Mouse (Mus musculus): Measurements from ENCODE around the gene Tomm20l. TPM values are rescaled to one million over a fixed set of nuclear protein-coding genes. Genes with fewer than 3 reads are reported as not detected.

Tomm20l gene
- polyA plus RNA-seq, 1 experiment = not detected

GRCm38 (mm10) chr12:71113074-71113473 is 1.8 kb downstream of the Tomm20l start:
- H3K36me3 ChIP-seq (ENCODE audit: control insufficient read depth, insufficient read depth, low read length) = no peaks in the 10 kb centered on the region
- H3K27ac ChIP-seq (ENCODE audit: insufficient read depth, low read depth, low read length) = no peak overlapping the region
- whole genome bisulfite sequencing = 83% methylated on average over 10 of the region's 10 CpGs
- TF ChIP-seq POLR2A (IDR thresholded peaks at IDR 0.05; ENCODE audit: low read depth, low read length) (no peak), CTCF (IDR thresholded peaks at IDR 0.05; ENCODE audit: extremely low read depth, insufficient read length, insufficient replicate concordance, low read depth, low read length) (no peak)
- H3K27me3 ChIP-seq (ENCODE audit: control insufficient read depth, insufficient read depth, low read length) = no peaks in the 10 kb centered on the region
- no peak overlapping the region for H3K4me3 ChIP-seq (ENCODE audit: low read depth, low read length)
- H3K4me1 ChIP-seq (ENCODE audit: control insufficient read depth, insufficient read depth, insufficient read length, low read length) = peaks cover 5% of the 10 kb centered on the region

DNA sequence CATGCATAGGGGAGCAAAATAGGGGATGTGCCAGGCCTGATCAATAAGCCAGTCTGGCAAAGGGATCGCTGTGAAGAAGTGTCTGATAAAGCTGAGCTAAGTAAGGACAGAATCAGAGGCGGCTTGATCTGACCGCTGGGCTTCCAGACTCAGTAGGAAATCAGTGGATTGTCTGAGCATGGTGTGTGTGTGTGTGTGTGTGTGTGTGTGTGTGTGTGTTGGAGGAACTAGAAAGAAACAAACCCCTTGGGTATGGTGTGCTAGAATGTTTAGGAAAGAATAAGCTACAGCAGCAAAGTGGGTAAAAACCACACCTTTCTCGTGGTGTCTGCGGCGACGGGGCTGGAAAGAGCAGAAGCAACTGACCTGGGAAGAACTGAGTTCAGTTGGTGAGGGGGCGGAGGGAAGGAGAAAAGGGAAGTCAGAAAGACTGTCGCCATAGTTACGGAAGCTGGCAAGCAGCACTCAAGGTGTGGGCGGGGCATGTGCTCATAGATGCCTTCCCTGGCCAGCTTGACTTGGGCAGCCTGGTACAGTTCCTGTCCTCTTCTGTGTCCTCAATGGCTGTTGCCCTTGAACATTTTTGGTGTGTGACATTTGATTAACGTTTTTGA is 2.6 kb downstream of the Tomm20l start:
- H3K4me1 ChIP-seq (ENCODE audit: control insufficient read depth, insufficient read depth, insufficient read length, low read length) = peaks cover 5% of the 10 kb centered on the region
- no peaks in the 10 kb centered on the region for H3K36me3 ChIP-seq (ENCODE audit: control insufficient read depth, insufficient read depth, low read length)
- no peak overlapping the region for H3K27ac ChIP-seq (ENCODE audit: insufficient read depth, low read depth, low read length)
- H3K27me3 ChIP-seq (ENCODE audit: control insufficient read depth, insufficient read depth, low read length) = no peaks in the 10 kb centered on the region
- TF ChIP-seq POLR2A (IDR thresholded peaks at IDR 0.05; ENCODE audit: low read depth, low read length) (no peak), CTCF (IDR thresholded peaks at IDR 0.05; ENCODE audit: extremely low read depth, insufficient read length, insufficient replicate concordance, low read depth, low read length) (no peak)
- 19% methylated on average over 12 of the region's 12 CpGs for WGBS
- H3K4me3 ChIP-seq (ENCODE audit: low read depth, low read length) = no peak overlapping the region; the same call in 1 of the 2 replicates

GRCm38 (mm10) chr12:71116411-71116810 is 5.2 kb downstream of the Tomm20l start:
- WGBS = 84% methylated on average over 5 of the region's 5 CpGs
- Histone ChIP-seq H3K36me3 (ENCODE audit: control insufficient read depth, insufficient read depth, low read length) (peaks cover 2% of the 10 kb centered on the region), H3K27me3 (ENCODE audit: control insufficient read depth, insufficient read depth, low read length) (no peaks in the 10 kb centered on the region), H3K27ac (ENCODE audit: insufficient read depth, low read depth, low read length) (no peak overlapping the region), H3K4me3 (ENCODE audit: low read depth, low read length) (no peak overlapping the region), H3K4me1 (ENCODE audit: control insufficient read depth, insufficient read depth, insufficient read length, low read length) (peaks cover 2% of the 10 kb centered on the region)
- TF ChIP-seq CTCF (IDR thresholded peaks at IDR 0.05; ENCODE audit: extremely low read depth, insufficient read length, insufficient replicate concordance, low read depth, low read length) (no peak), POLR2A (IDR thresholded peaks at IDR 0.05; ENCODE audit: low read depth, low read length) (no peak)

- H3K36me3 ChIP-seq (ENCODE audit: control insufficient read depth, insufficient read depth, low read length) = peaks cover 26% of the 10 kb centered on the region
- no peaks in the 10 kb centered on the region for H3K4me1 ChIP-seq (ENCODE audit: control insufficient read depth, insufficient read depth, insufficient read length, low read length)
- no peaks in the 10 kb centered on the region for H3K27me3 ChIP-seq (ENCODE audit: control insufficient read depth, insufficient read depth, low read length)
- no peak overlapping the region for H3K27ac ChIP-seq (ENCODE audit: insufficient read depth, low read depth, low read length)
- no peak for TF ChIP-seq POLR2A (IDR thresholded peaks at IDR 0.05; ENCODE audit: low read depth, low read length)
- no peak for TF ChIP-seq CTCF (IDR thresholded peaks at IDR 0.05; ENCODE audit: extremely low read depth, insufficient read length, insufficient replicate concordance, low read depth, low read length)
- 83% methylated on average over 10 of the region's 10 CpGs for WGBS
- no peak overlapping the region for H3K4me3 ChIP-seq (ENCODE audit: low read depth, low read length)
These were observed 11.5 kb downstream of the Tomm20l start for GRCm38 (mm10) chr12:71122731-71123130.

DNA sequence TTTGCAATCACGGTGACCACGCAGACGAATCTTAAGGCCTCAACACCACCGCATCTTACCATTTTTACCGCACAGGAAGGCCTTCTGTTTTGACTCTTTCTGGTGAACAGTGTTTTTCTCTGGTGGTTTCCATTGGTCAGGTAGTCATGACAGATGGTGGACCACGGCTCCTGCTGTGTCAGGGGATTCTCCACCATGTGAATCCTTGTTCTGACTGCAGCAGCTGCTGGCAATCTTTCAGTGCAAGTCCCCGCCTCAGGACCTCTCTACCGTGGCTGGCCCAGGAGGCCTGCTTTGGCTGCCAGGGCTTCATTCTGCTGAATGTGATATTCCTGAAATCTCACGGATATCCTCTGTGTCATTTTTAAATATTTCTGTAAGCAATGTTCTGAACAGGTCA is 12.1 kb downstream of the Tomm20l start:
- TF ChIP-seq CTCF (IDR thresholded peaks at IDR 0.05; ENCODE audit: extremely low read depth, insufficient read length, insufficient replicate concordance, low read depth, low read length) = no peak
- TF ChIP-seq POLR2A (IDR thresholded peaks at IDR 0.05; ENCODE audit: low read depth, low read length) = no peak
- H3K36me3 ChIP-seq (ENCODE audit: control insufficient read depth, insufficient read depth, low read length) = peaks cover 26% of the 10 kb centered on the region
- WGBS = 88% methylated on average over 9 of the region's 9 CpGs
- H3K4me1 ChIP-seq (ENCODE audit: control insufficient read depth, insufficient read depth, insufficient read length, low read length) = no peaks in the 10 kb centered on the region
- no peak overlapping the region for H3K27ac ChIP-seq (ENCODE audit: insufficient read depth, low read depth, low read length)
- no peak overlapping the region for H3K4me3 ChIP-seq (ENCODE audit: low read depth, low read length)
- H3K27me3 ChIP-seq (ENCODE audit: control insufficient read depth, insufficient read depth, low read length) = no peaks in the 10 kb centered on the region

DNA sequence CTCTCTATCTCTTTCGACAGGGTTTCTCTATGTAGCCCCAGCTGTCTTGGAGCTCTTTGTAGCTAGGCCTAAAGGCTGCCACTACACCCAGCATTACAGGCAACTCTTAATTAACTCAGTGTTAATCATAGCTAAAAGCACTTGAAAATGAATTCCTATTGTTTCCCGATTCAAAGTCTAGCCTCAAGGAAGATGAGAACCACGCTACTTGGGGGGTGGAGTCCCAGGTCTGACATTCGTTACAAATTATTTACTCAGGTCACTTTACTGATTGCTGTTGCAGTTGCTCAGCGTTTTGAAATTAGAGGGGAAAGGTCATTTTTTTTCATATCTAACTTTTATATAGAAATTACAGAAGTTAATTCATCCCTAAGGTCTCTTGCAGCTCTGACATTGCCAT is 24.4 kb downstream of the Tomm20l start:
- H3K4me1 ChIP-seq (ENCODE audit: control insufficient read depth, insufficient read depth, insufficient read length, low read length) = peaks cover 7% of the 10 kb centered on the region; the same call in 1 of the 2 replicates
- TF ChIP-seq POLR2A (IDR thresholded peaks at IDR 0.05; ENCODE audit: low read depth, low read length) (no peak), CTCF (IDR thresholded peaks at IDR 0.05; ENCODE audit: extremely low read depth, insufficient read length, insufficient replicate concordance, low read depth, low read length) (no peak)
- no peaks in the 10 kb centered on the region for H3K27me3 ChIP-seq (ENCODE audit: control insufficient read depth, insufficient read depth, low read length)
- WGBS = 6% methylated on average over 5 of the region's 5 CpGs
- no peak overlapping the region for H3K27ac ChIP-seq (ENCODE audit: insufficient read depth, low read depth, low read length)
- no peak overlapping the region for H3K4me3 ChIP-seq (ENCODE audit: low read depth, low read length)
- peaks cover 12% of the 10 kb centered on the region for H3K36me3 ChIP-seq (ENCODE audit: control insufficient read depth, insufficient read depth, low read length)

DNA sequence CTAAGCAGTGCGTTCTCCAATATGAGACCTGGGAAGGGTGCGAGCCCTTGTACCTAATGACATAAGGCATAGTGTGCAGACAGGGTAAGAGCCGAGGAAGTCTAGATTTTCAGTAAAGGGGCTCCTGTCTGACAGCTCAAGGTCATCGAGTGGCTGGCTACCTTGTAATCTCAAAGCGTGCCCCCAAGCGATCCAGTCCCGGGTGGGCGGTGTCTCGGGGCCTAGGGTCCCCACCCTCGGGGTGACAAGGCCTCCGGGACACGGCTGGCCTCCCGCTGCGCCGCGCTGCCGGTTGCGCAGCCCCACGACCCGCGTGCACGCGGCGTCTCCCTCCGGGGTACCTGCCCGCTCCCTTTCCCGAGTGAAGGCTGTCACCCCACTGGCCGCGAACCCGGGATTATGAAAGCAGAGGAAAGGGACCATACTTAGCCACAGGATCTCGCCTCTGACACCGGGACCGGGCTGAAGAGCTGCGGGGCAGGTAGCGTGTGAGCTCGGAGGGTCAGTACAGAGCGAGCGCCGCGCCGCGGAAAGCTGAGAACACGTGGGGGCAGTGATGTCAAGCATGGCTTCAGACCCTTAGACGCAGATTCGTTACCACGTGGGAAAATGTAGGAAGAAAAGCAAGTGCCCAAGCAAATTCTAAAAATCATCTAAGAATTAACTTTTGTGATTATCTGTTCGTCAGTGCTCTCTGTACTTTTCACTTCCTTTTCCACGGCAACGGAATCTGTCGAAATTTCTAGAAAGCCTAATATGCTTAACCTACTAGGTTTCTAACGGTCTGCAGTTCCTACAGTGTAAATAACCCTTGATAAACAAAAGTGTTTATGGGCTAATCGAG is 25.1 kb downstream of the Tomm20l start, which contains the start of the genes Timm9 and 2700049A03Rik:
Timm9 (minus strand) TSS at position 555 of the 844 bp plus-strand sequence.
2700049A03Rik (plus strand) TSS at position 719 of the 844 bp plus-strand sequence.
- peak within 1 kb of the TSS; percentile 94 for H3K4me3 ChIP-seq (ENCODE audit: low read depth, low read length)
- no peaks in the 10 kb centered on the region for H3K27me3 ChIP-seq (ENCODE audit: control insufficient read depth, insufficient read depth, low read length)
- TF ChIP-seq CTCF (IDR thresholded peaks at IDR 0.05; ENCODE audit: extremely low read depth, insufficient read length, insufficient replicate concordance, low read depth, low read length) (no peak), POLR2A (IDR thresholded peaks at IDR 0.05; ENCODE audit: low read depth, low read length) (peak; percentile 62; the same call in 1 of the 2 replicates)
- H3K27ac ChIP-seq (ENCODE audit: insufficient read depth, low read depth, low read length) = peak within 1 kb of the TSS; percentile 76
- H3K36me3 ChIP-seq (ENCODE audit: control insufficient read depth, insufficient read depth, low read length) = peaks cover 14% of the 10 kb centered on the region
- peaks cover 7% of the 10 kb centered on the region; the same call in 1 of the 2 replicates for H3K4me1 ChIP-seq (ENCODE audit: control insufficient read depth, insufficient read depth, insufficient read length, low read length)
- under 1% methylated on average over 52 of the region's 52 CpGs for WGBS
